Mouse (Mus musculus): ENCODE results near the gene Ccnt1.
"Not testable (repeated sequence)": the region's sequence is repeated elsewhere in the genome, so short reads cannot be mapped to it uniquely, and the experiment has no call there.

The Ccnt1 gene

DNA sequence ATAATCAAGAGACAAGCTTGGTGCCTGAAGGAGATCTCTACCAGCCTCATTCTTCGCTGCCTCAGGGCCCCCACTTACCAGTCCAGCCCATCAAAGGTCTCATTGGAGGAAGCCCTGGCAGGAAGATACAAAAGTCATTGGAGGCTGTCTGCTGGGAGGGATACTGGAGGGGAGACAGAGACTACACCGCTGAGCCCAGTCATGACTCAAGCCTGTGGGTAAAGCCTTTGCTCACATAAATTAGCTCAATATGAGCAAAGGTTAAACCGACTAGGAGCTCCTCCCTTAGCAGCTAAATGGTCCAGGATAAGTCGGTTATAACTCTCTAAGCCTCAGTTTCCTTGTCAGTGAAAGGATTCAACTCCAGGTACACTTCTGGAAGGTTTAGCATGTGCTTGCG is 24.3 kb upstream of the Ccnt1 start:
- DNase-seq: no peak

DNA sequence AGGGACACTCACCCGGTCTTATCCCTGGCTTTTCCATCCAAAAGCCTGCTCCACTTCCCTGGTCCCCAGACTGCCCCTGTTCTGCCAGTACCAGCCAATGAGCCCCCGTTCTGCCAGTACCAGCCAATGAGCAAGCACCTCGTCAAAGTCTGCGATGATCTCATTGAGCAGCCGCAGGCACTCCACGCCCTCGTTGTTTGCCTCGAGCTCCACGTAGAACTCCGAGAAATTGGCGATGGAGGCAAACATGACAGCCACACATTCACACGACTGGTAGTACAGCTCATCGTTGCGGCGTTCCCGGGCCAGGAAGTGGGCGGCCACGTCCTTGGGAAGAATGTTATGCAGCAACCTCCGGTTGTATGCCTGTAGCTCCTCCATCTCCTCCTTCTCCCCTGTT is 23.5 kb upstream of the Ccnt1 start:
- no peak for DNase-seq

DNA sequence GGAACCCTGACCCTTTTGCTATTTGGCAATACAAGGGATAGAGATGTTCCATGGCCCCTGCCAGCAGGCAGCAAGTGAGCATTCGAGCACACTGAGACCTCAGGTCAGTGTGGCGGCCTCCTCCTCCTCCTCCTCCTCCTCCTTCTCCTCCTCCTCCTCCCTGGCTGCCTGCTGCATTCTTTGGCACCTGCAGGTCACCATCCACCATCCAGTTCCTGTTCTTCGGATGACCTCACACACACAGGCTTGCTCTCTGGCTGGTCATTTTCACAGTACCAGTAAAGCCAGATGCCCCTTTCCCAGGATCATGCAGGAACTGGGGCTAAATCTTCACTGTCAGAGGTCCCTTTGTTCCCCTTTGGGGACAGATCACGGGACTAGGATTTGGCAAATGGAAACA is 20.7 kb upstream of the Ccnt1 start:
- no peak for DNase-seq

DNA sequence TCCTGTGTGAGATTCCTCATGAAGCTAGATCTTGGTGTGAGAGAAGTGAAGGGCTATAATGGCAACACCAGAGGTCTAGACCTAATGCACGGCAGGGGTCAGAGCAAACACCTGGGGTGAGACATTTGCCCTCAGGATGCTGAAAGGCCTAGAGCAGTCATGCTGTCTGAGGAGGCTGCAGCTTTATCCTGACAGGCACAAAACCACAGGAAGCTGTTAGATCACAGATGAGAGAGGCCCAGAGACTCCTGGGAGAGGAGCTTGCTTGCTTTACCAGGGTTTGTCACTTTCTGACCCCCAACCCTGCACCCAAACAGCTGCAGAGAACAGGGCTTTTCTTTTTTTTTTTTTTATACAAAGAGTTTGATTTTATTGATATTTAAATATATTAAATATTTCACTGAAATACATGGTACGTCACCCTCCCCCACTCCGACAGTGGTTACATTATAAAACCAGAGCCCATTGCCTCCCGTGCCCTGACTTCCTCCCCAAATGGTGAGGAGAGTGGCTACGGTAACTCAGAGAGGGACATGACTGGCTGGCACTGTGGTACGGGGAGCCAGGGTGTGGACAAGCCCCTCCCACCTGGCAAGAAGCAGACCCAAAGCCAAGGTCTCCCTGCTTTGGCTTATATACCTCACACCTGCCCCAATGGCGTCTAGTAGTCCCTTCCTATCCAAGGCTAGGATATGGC is 19.1 kb upstream of the Ccnt1 start:
- no peak for DNase-seq

DNA sequence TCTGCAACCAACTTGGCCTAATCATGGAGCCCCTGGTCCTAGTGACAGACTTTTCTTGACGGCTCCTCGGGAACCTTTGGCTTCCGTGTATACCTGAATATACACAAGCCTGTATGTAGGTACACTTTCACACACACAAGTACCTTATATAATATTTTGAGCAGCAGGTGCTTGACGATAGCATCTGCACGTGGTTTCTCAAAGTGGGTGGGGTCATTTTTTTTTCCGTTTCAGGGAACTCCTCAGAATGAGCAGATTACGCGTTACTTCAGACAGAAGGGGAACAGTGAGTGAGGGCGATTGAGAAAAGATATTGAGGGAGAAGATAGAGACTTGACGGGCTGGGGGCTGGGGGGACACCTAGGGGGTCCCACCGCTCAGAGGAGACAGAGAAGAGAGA is 17.0 kb upstream of the Ccnt1 start:
- DNase-seq: no peak

- DNase-seq: not testable (repeated sequence)
Measured at GRCm38 (mm10) chr15:98586141-98586540, 15.4 kb upstream of the Ccnt1 start.

DNA sequence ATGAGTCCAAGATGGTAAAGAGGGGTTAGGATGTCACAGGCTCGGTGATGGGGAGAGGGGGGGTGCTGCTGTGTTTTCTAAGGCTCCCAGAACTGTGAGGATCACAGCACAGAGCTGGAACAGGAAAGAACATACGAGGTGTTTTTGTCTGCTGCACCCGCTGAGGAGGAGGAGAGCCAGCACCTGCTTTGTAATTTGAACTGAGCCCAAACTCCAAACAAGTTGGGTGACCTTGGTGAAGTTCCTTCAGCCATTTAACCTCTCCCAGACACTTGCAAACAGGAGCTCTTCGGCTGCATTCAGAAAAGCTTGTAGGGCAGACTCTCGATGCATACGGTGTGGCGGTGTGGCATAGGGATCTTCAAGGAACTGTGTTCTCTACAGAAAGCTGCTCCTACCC is 14.7 kb upstream of the Ccnt1 start:
- no peak for DNase-seq

- DNase-seq: no peak
Measured at GRCm38 (mm10) chr15:98582996-98583395, 12.3 kb upstream of the Ccnt1 start.

DNA sequence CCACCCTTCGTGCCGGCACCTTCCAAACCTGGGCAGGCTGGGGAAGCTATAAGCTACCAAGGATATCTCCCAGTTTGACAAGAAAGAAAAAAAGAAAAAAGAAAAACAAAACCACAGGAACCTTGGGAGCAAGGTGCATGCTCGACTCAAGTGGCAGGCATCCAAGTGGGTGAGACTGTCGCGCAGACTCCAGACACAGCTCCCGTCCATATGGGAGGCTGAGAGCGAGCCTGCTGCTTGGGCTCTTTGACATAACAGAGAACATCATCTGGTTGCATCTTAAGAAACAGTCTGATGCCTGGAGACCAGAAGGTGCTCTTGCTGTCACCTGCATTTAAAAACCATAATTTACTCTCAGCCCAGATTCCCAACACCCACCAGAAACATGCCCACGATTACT is 11.7 kb upstream of the Ccnt1 start:
- no peak for DNase-seq

DNA sequence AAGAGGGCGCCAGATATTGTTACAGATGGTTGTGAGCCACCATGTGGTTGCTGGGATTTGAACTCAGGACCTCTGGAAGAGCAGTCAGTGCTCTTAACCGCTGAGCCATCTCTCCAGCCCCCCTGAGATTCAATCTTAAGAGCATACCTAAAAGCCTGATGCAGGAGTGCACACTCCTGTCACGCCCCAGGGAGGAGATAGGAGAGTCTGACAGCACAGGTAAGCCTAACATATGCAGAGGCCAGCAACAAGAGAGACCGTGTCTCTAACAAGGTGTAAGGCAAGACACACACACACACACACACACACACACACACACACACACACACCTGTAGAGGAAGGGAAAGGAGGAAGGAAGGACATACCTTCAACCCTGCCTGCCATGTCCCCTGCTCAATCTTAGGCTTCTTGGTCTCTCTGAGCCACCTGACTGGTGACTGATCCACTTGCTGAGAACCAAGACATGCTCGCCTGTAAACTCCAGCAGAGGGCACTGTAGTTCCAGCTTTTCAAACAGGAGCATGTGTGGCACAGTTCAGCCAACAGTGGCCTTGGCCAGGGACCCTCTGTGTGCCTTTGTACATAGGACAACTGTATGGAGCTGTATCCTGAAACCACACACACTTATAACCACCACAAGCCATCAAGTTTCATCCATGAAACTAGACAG is 9.2 kb upstream of the Ccnt1 start:
- peak; percentile 70 for DNase-seq

- DNase-seq: no peak
Measured at GRCm38 (mm10) chr15:98579310-98579709, 8.6 kb upstream of the Ccnt1 start.

- no peak for DNase-seq
Measured at GRCm38 (mm10) chr15:98573293-98573692, 2.6 kb upstream of the Ccnt1 start.

GRCm38 (mm10) chr15:98569795-98570365 is 843 bp downstream of the Ccnt1 start:
- no peak for DNase-seq

- no peak for DNase-seq
Measured at GRCm38 (mm10) chr15:98569216-98569615, 1.5 kb downstream of the Ccnt1 start.

DNA sequence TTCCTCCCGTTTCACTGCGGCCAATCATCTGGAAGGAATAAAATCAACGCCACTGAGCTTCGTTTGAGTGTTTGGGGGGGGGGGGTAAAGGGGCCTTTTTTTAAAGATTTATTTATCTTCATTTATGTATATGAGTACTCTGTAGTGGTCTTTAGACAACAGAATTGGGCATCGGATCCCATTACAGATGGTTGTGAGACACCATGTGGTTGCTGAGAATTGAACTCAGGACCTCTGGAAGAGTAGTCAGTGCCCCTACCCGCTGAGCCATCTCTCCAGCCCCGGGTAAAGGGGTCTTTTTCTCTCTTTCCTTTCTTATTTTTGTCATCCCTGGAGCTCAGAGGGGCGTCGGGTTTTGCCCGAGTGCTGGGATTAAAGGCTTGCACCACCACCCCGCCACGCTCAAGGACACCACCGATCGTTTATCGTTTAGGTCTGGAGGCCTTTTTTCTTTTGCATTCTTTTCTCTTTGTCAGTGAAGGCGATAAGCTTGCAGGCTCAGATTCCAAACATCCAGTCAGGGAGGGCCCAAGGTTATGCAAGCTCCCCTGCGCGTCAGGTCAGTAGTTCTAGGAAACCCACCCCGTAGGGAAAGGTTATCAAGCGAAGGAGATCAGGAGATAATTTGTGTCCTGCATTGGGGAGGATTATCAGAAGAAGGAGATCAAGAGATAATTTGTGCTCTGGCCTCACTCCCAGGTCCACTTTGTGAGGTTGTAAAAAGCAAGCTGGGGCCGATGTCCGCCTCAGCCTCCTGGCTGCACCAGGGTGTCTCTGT is 2.3 kb downstream of the Ccnt1 start:
- no peak for DNase-seq

DNA sequence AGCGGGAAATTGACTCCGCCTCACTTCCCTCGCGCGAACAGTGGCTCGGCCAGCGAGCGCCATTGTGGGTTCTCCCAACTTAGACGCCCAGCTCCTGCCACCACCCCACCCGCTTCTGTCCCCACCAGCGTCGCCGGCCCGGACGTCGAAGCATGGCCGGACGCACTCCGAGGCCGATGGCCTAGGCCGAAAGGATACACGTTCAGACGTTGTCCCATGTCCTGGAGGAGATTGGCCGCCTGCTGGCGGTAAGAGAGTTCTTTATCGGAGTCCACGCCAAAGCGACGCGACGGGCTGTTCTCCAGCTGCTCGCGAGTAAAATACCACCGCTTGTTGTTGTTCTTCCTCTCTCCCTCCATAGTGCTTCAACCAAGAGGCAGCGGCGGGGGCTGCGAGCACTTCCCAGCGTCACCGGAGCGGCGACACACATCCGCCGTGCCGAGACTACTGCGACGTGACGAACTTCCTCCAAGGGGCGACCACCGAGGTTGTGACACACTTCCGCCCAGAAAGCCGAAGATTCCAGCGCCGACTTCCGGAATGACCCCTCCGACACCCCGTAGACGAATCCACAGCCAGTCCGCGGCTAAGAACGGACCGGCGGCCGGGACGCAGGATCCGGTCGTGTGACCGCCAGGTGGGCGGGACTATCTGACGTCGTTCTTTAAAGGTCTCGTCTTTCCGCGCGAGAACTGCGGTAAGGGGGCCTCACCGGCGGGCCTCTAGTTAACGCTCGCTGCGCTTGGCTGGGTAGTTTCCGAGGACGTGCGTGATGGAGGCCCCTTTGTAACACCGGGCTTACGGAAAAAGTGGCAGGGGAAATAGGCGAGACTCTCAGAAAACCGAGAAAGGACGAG is 3.2 kb downstream of the Ccnt1 start:
- DNase-seq: peak; percentile 98

DNA sequence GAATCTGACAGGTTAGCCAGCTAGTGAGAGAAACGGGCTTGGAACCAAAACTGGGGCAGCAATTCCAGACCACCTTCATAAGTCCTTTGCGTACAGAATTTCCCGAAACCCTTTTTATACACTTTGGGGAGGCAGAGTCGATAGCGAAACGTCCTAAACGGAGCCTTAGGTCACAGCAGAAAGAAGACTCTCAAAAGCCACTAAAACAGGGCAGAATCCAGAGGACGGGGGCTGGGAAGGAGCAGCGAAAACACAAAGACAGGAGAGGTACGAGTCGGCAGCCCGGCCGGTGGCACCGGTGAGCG is 3.8 kb downstream of the Ccnt1 start:
- DNase-seq: no peak

GRCm38 (mm10) chr15:98557186-98557585 is 13.5 kb downstream of the Ccnt1 start:
- no peak for DNase-seq

- DNase-seq: no peak
Measured at GRCm38 (mm10) chr15:98555881-98556280, 14.8 kb downstream of the Ccnt1 start.

- no peak for DNase-seq
Measured at GRCm38 (mm10) chr15:98552758-98553157, 18.0 kb downstream of the Ccnt1 start.

DNA sequence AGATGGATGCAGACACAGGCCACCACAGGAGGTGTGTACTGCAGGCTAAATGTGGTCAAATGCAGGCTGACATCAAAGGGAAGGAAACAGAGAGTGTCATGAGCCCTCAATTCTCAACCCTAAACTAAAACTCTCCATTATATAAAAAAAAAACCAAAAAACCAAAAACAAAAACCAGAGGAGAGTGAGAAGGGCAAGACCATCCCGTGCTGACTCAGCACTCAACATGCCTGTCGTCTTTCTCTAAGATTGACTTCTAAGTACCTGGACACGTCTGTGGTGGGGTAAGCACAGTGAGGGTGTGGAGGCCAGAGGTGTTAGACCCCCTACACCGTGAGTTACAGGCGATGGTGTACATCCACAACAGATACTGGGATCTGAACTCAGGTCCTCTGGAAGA is 23.9 kb downstream of the Ccnt1 start:
- no peak for DNase-seq

- DNase-seq: no peak
Measured at GRCm38 (mm10) chr15:98545151-98545550, 25.6 kb downstream of the Ccnt1 start.

GRCm38 (mm10) chr15:98543341-98543740 is 27.4 kb downstream of the Ccnt1 start:
- DNase-seq: no peak

Data from right cerebral cortex, postnatal 4 days (tissue).